Mouse (Mus musculus) ES-Bruce4 (cell line): ENCODE results near the gene Rnf115. TPM values are rescaled to one million over a fixed set of nuclear protein-coding genes. Genes with fewer than 3 reads are reported as not detected.

Experiments
- H3K27ac ChIP-seq: 2 replicates; pipeline ENCODE4 v1.5.1; 2012; ENCODE audit warnings: low read length, inconsistent platforms; ENCODE audit not compliant: insufficient read depth
- H3K27me3 ChIP-seq: 2 replicates; pipeline ENCODE4 v1.6.1; 2012; ENCODE audit warnings: mild to moderate bottlenecking, low read length, inconsistent platforms; ENCODE audit not compliant: control insufficient read depth, poor library complexity, insufficient read depth, severe bottlenecking
- H3K36me3 ChIP-seq: 2 replicates; pipeline ENCODE4 v1.6.1; 2012; ENCODE audit warnings: inconsistent platforms, mild to moderate bottlenecking, low read length, moderate library complexity; ENCODE audit not compliant: control insufficient read depth, poor library complexity, insufficient read depth, severe bottlenecking
- H3K4me1 ChIP-seq: one replicate; pipeline ENCODE4 v1.8.1; 2011; ENCODE audit warnings: low read length; ENCODE audit not compliant: control insufficient read depth, insufficient read depth
- H3K4me3 ChIP-seq: 2 replicates; pipeline ENCODE4 v1.5.1; 2011; ENCODE audit warnings: low read depth, mild to moderate bottlenecking, low read length
- H3K9ac ChIP-seq: 2 replicates; pipeline ENCODE4 v1.6.1; 2012; ENCODE audit warnings: low read depth, mild to moderate bottlenecking, inconsistent platforms; ENCODE audit not compliant: poor library complexity, severe bottlenecking
- H3K9me3 ChIP-seq: replicated peaks from 2 replicates; pipeline ENCODE4 v1.6.1; 2012; ENCODE audit warnings: mild to moderate bottlenecking, low read length, inconsistent platforms; ENCODE audit not compliant: control insufficient read depth, poor library complexity, insufficient read depth, severe bottlenecking
- CTCF ChIP-seq: IDR thresholded peaks from one replicate; pipeline ENCODE4 v1.8.1; 2011; ENCODE audit warnings: low read depth, low read length
- EP300 ChIP-seq: IDR thresholded peaks from 2 replicates; pipeline ENCODE4 v1.6.1; 2011; ENCODE audit warnings: low read depth, low read length; ENCODE audit not compliant: insufficient read depth
- POLR2A ChIP-seq: IDR thresholded peaks from one replicate; pipeline ENCODE4 v1.8.1; 2011; ENCODE audit warnings: low read length; ENCODE audit not compliant: insufficient read depth
- polyA plus RNA-seq: library from polyadenylated mRNA; stranded (reverse); fragments of >200 nt; gene quantifications from 2 replicates; pipeline ENCODE4 v1.2.4, GENCODE M21; 2011; ENCODE audit warnings: low read depth; ENCODE audit not compliant: missing spikeins, insufficient read depth, insufficient read length

The Rnf115 gene
- polyA plus RNA-seq, 1 experiment: 49.9 TPM

GRCm38 (mm10) chr3:96746829-96747228 lies 19.4 kb downstream of the Rnf115 start:
- Histone ChIP-seq H3K27me3 (no peaks in the 10 kb centered on the region), H3K36me3 (no peaks in the 10 kb centered on the region; the same call in 1 of the 2 replicates), H3K9me3 (no peaks in the 10 kb centered on the region), H3K27ac (no peak overlapping the region), H3K4me1 (peaks cover 2% of the 10 kb centered on the region), H3K9ac (no peak overlapping the region), H3K4me3 (no peak overlapping the region)
- TF ChIP-seq EP300: no peak
- no peak for TF ChIP-seq CTCF
- no peak for TF ChIP-seq POLR2A

- Histone ChIP-seq H3K4me3 (no peak overlapping the region), H3K9me3 (peaks cover 10% of the 10 kb centered on the region), H3K27me3 (no peaks in the 10 kb centered on the region), H3K4me1 (no peaks in the 10 kb centered on the region), H3K36me3 (no peaks in the 10 kb centered on the region; the same call in 1 of the 2 replicates), H3K27ac (no peak overlapping the region), H3K9ac (no peak overlapping the region)
- TF ChIP-seq POLR2A (no peak), EP300 (no peak), CTCF (no peak)
Measured at GRCm38 (mm10) chr3:96755935-96756334, 28.5 kb downstream of the Rnf115 start.

- Histone ChIP-seq H3K4me3 (no peak overlapping the region), H3K4me1 (no peaks in the 10 kb centered on the region), H3K27ac (no peak overlapping the region), H3K36me3 (no peaks in the 10 kb centered on the region; the same call in 1 of the 2 replicates), H3K9ac (no peak overlapping the region), H3K27me3 (no peaks in the 10 kb centered on the region), H3K9me3 (peaks cover 14% of the 10 kb centered on the region)
- TF ChIP-seq POLR2A (no peak), EP300 (no peak), CTCF (no peak)
Measured at GRCm38 (mm10) chr3:96757691-96758090, 30.2 kb downstream of the Rnf115 start.

GRCm38 (mm10) chr3:96759695-96760094 lies 32.2 kb downstream of the Rnf115 start:
- Histone ChIP-seq H3K9me3 (peaks cover 19% of the 10 kb centered on the region), H3K27ac (no peak overlapping the region), H3K4me3 (no peak overlapping the region), H3K4me1 (no peaks in the 10 kb centered on the region), H3K9ac (no peak overlapping the region), H3K27me3 (no peaks in the 10 kb centered on the region), H3K36me3 (no peaks in the 10 kb centered on the region; the same call in 1 of the 2 replicates)
- TF ChIP-seq POLR2A (no peak), EP300 (no peak), CTCF (no peak)

- H3K9ac ChIP-seq: no peak overlapping the region
Measured at GRCm38 (mm10) chr3:96764528-96764927, 37.1 kb downstream of the Rnf115 start.

GRCm38 (mm10) chr3:96769971-96770370 lies 42.5 kb downstream of the Rnf115 start:
- TF ChIP-seq POLR2A (no peak), CTCF (no peak), EP300 (no peak)
- no peak overlapping the region for H3K27ac ChIP-seq
- H3K4me1 ChIP-seq: no peaks in the 10 kb centered on the region
- no peaks in the 10 kb centered on the region for H3K27me3 ChIP-seq
- no peaks in the 10 kb centered on the region for H3K36me3 ChIP-seq
- H3K9ac ChIP-seq: no peak overlapping the region
- no peak overlapping the region for H3K4me3 ChIP-seq
- no peaks in the 10 kb centered on the region for H3K9me3 ChIP-seq

More at GRCm38 (mm10) chr3:96764528-96764927, 37.1 kb downstream of the Rnf115 start:
- Histone ChIP-seq H3K9me3 (peaks cover 18% of the 10 kb centered on the region), H3K4me3 (no peak overlapping the region), H3K4me1 (no peaks in the 10 kb centered on the region), H3K27ac (no peak overlapping the region), H3K36me3 (no peaks in the 10 kb centered on the region; the same call in 1 of the 2 replicates), H3K27me3 (no peaks in the 10 kb centered on the region)
- TF ChIP-seq CTCF (no peak), POLR2A (no peak), EP300 (no peak)

- H3K27ac ChIP-seq: no peak overlapping the region
- H3K9me3 ChIP-seq: no peaks in the 10 kb centered on the region
- H3K36me3 ChIP-seq: 0 out of 2 replicates have a peak, but pooled peaks cover 2% of the 10 kb centered on the region
- no peaks in the 10 kb centered on the region for H3K4me1 ChIP-seq
- H3K9ac ChIP-seq: no peak overlapping the region
- H3K27me3 ChIP-seq: no peaks in the 10 kb centered on the region
- no peak overlapping the region for H3K4me3 ChIP-seq
- no peak for TF ChIP-seq POLR2A
- TF ChIP-seq CTCF: no peak
- no peak for TF ChIP-seq EP300
Measured at GRCm38 (mm10) chr3:96772949-96773348, 45.5 kb downstream of the Rnf115 start.
